Mouse (Mus musculus) spleen, embryonic (tissue): ENCODE data around the gene Gsg1.

Source experiments
- CTCF ChIA-PET: fragments of 350-600 bp; sonication (Branson Sonifier 250); formaldehyde crosslinking; loops from one replicate; lab custom pipeline; 2022; lab: Charles Lee

Gene Gsg1

DNA sequence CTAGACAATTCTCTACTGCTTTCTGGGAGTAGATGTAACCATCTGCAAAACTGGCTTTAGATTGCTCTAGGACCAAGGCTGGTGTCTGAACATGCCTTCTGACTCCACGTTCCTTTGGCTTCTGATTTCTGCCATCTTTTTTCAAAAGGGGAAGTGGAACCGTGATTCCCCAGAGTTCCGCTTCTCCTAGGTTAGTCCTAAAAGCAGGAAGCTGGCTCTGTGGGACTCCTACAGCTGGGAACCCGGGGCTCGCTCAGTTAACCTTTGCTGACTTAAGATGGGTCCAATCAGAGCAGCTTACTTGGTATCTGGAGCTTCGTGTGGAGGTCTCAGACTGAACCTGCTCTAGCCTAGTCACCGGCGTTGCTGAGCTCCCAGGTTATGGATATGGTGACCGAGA is 7.0 kb upstream of the Gsg1 start:
- CTCF ChIA-PET, result no interaction called here

DNA sequence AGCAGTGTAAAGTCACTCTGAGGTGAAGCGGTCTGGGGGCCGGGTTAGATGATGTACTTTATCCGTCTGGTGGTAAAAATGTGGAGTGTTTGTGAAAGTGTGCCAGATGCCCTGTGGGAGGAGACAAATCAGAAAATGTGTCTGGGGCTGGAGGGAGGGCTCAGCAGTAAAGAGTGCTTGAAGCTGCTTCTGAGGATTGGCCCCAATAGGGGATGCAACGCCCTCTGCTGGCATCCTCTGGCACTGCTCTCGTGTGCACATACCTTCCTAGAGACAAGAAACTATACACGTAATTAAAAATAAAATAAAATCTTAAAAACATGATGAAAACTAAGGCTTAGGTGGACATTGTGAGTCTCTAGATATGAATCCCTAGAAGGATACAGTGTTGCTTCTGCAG is 6.3 kb upstream of the Gsg1 start:
- CTCF ChIA-PET, result no interaction called here

DNA sequence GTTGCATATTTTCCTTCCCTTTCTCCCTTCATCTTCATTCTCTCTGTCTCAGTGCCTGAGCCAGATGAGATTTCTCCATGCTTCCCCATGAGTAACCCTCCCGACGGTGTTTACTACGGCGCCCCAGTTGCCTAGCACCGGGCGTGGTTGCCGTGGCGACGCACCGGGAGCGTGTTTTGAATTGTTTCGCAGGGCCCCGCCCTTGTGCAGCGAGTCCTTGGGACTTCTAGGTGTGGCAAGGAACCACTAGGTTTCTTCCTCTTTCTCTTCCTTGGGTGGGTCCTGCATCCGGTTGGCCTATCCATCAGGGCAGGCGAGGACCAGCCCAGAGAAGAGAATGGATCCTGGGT is 1.4 kb downstream of the Gsg1 start:
- CTCF ChIA-PET, result no interaction called here

DNA sequence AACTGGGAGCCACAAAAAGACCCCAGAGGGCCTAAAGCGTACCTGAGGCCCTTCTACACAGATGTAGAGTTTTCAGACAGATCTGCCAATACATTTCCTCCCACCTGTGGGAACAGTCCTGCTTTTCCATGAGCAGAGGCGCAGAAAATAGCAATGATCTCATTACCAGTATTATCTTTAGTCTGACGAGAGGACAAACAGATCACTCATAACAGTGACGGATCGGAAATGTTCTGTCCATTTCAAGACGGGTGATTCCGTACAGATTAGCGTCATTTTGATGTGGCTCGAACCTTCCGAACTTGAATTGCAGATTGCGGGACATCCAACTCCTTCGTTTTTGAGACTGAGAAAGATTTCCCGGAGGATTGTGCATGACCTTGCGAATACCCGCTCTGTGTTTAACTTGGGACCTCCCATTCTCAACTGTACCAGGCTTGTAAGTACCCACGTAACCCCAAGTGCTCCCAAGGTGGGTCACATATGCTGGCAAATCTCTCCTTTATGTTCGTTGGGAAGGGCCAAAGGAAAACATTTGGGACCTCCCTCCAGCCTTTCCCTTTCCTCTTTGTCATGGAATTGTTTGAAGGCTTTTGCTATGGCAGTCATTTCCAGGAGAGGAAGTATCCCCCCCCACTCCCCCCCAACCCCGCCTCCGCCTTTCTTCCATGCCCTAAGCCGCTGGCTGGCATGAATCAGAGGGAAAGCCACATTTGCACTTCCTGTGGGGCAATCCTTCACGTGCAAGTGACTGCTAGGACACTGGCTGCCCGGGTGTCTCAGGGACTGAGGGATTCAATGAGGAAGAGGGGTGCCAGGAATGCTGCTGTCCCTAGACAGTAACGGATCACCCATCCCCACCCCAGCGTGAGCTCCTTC is 2.1 kb downstream of the Gsg1 start:
- CTCF ChIA-PET, result no interaction called here

DNA sequence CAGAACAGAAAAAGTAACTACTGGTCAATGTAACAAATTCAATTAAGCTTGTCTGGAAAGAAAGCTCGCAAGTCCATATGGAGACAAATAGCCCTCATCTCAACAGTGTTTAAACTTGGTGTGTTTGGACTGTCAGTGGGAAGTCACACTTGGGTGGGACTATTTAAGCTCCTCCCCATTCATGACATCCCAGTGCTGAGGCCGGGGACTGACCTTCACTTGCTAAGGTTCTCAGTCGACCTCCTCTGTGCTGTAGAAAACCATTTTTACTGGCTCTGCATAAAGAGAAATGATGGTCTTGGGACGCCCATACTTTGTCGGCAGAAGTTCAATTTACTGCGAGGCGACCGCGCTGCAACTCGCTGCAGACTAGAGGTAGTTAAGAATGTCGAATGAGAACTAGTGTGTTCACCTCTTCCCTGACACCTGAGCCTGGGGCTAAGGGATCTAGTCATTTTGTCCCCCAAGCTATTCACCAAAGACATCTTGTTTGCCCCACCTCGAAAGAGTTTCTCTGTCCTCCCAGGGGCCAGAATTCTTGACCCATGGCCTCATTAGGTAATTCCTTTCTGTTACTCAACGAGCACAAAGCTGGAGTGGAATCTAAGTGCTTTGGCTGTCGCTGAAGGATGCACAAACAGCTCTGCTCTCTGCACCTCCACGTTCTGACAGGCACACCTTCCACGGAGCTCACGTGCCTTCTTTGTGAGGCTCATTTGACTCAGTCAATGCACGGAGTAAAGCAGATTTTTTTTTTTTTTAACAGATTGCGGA is 3.0 kb downstream of the Gsg1 start:
- CTCF ChIA-PET, result no interaction called here

DNA sequence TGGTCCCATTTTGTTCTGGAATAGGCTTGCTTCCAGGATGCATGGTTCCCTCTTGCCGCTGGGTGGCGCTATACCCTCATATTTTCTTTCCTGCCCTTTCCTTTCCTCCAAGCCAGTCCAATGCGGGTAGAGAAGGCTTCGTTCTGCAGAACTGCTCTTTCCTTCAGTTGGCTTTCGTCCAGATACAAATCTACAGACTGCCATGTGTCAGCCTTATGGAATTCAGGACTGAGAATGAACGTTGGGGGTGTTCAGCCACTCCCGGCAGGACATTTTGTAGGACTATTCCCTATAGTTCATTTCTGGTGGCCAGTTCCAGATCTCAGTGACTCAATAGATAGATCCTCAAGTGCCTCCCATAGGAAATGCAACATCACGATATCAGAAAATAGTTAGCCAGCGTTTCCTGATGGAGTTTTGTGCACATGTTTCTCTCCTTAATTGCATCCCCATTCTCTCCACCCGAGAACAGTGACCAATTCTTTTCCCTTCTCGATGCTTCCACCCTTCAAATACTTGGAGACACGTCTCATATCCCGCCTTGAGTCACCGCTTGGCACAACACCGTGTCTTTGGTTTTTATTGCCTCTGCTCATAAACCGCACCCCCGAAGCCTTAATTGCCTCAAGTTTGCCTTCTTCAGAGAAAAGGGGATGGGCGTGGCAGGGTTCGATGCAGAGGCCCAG is 4.2 kb downstream of the Gsg1 start:
- CTCF ChIA-PET, result interaction anchor here (0.7 kb wide), 2 partner anchors 39 to 1932 kb away, joined by 3 to 19 read pairs; no protein-coding TSS in a partner anchor

DNA sequence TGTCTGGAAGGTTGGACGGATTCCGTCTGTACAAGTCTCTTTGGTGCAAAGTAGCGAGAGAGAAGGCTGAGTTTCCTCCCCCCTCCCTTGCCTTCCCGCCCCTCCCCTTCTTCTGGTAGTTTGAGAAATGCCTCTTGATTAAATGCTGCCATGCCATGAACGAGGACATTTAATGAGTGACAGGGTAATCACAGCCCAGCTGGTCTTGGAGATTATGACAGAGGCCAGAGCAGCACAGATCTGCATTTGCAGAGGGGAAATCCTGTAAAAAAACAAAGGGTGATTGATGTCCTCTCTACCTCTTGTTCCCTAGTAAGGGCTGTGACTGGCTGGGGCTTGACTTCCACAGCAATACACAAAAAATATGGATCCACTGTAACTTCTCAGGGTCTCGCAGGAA is 6.3 kb downstream of the Gsg1 start:
- CTCF ChIA-PET, result no interaction called here

DNA sequence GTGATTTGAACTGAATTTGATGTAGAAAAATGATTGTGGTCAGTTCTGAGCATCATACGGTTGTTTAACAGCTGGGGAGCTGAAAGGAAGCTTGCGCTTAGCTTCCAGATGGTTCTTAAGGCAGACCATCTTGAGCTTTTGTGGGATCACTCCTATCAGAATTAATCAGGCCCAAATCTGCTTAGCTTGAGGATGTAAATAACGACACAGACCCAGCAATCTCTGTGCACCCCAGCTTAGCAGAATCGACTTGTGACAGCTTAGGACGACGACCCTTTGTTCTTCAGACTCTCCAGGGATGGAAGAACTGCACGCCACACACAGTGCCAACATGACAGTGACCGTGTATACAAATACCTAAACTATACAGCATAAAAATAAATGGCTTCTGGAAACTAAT is 8.6 kb downstream of the Gsg1 start:
- CTCF ChIA-PET, result no interaction called here

DNA sequence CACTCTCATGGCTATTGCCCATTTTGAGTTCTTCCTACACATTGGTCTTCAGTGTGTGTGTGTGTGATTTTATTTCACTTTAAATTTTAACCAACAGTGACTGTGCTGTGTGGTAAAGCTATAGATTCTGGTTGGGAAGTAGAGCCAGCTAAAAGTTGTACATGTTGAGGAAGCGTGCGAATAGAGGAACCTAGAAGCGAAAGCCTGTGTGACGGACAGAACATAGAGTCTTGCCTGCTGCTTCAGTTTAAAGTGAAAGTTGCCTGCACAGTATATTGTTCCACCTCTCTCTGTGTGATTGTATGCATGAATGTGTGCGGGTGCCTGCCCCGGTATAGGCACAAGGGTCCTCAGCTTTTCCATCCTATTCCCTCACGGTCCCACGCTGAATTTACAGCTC is 13.8 kb downstream of the Gsg1 start:
- CTCF ChIA-PET, result no interaction called here

DNA sequence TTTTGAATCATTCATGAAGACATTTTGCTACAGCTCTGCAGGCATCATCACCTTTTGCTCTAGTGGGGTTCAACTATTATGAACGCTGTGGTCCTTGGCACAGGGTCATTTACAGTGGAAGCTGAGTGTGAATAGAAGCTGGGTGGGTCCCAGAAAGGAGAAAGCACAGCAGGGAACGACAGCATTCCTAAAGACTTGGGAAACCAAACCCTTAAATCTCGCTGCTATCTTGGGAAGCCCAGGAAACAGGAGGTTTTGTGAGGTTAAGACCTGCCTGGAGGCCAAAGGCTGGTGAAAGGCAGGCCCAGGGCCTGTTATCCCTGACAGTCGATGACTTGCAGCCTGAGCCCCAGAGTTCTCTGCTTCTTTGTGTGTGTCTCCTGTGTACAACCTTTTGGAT is 15.9 kb downstream of the Gsg1 start:
- CTCF ChIA-PET, result no interaction called here

DNA sequence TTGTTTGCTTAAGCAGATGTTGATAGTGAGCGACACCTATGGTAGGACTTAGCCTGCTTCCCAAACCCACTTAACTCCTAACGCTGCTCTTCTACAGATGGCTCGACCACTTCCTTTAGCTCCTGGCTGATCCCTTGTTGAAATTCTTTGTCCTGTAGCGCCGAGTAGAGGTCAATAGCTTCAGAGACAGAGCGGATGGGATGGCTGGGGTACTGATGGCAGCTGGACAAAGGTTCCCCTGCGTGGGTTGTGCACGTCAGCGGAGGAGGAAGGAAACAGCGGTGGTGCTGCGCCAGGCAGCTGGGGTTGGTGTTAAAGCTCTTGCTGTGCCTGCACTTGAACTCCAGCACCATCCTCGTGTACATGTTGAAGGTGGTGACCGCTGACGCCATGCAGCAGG is 16.8 kb downstream of the Gsg1 start:
- CTCF ChIA-PET, result no interaction called here

DNA sequence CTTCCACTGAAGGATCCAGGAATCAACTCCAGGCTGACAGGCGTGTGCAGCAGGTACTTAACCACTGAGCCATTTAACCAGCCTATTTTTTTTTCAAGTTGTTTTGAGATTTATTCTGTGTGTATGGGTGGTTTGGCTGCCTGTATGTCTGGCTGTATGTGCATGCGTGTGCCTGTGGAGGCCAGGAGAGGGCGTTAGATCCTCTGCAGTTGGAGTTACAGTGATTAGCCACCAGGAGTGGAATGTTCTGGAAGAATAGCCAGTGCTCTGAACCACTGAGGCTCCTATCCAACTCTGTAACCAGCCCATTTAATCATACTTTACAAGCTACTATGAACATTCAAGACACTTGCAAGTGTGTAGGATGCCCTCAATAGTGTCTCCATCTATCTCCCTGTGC is 17.6 kb downstream of the Gsg1 start:
- CTCF ChIA-PET, result no interaction called here

DNA sequence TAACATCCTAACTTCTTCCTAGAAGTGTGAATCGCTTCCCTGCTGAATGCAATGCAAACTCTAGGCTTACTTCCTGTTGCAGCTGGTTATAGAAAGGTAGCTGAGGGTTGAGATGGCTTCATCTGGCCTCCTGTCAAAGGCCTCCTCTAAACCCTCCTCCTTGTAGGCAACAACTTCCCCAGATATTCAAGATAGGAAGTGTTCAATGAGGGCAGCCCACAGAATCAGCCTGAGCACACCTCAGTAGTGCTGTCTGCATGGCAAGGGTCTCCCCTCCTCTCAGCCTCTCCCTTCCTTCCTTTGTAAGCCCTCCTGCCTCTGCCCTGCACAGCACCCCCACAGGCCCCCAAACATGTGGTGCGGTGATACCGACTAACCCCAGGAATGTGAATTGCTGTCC is 18.4 kb downstream of the Gsg1 start:
- CTCF ChIA-PET, result no interaction called here

DNA sequence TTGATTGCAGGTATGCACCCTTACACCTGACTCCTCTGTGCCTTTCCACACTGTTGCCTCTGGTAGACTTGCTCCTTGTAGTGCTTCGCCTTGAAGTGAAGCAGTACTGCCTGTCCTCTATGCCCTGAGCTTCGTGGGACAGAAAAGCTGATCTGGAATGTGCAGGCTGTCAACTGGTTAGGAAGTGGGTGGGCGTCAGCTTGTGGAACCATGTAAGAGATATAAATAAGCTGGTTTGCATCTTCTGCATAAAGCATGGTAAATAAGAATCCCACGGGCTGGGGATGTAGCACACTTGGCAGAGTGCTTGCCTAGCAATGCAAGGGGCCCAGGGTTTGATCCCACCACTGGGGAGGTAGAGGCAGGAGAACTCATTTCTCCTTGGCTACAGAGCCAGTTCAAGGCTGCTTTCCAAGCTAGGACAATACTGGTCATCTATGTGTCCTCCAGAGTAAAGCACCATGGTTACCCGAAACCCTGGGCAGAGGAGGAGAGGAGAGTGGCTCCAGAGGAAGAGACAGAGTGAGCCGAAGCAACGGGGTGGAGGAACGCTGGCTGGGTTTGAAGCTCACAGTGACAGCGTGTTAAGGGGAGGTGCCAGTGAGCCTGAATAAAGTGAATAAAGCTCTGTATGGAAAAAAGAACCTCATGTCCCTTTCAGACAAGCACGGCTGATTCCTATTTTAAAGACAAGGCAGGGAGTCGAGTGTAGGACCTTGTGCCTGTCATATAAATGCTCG is 21.5 kb downstream of the Gsg1 start:
- CTCF ChIA-PET, result no interaction called here

DNA sequence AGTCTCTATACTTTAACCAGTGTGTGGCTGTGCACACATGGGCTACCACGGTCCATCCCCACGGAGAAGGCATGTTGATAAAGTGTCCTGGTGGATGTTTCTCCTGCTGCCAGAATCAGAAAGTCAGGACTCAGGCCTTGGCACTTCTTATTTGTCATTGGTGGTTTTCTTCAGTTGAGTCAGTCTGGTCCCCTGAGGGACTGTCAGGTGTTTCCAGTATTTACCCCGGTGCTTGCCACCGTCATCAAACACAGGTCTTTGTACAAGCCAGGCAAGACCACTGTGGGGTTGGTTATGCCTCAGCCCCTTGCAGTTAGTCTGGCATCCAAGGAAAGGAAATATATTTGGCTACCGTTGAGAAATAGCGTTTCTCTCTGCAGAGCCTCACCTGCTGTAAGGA is 23.6 kb downstream of the Gsg1 start:
- CTCF ChIA-PET, result no interaction called here

DNA sequence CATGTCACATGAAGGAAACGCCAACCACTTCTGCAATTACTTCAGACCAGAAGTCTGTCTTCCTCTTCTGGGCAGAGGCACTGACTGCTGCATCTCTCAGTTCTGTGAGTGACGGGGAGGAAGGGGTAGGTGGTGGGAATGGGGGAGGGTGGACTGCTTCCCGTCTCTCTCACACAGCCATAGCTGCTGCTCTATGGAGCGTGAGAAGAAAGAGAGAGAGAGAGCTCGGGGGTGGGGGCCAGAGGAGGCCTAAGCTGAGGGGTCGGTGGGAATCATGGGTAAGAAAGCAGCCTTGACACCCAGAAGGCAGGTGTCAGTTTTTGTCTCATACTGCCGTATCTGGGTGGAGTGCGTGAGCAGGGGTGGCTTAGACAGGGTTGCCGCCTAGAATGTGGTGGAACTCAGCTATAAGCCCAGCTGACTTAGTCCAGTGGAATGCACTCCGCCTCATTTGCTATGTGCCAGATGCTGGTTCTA is 25.6 kb downstream of the Gsg1 start:
- CTCF ChIA-PET, result interaction anchor here (0.5 kb wide), 1 partner anchor 15 kb away, joined by 6 read pairs; no protein-coding TSS in a partner anchor

DNA sequence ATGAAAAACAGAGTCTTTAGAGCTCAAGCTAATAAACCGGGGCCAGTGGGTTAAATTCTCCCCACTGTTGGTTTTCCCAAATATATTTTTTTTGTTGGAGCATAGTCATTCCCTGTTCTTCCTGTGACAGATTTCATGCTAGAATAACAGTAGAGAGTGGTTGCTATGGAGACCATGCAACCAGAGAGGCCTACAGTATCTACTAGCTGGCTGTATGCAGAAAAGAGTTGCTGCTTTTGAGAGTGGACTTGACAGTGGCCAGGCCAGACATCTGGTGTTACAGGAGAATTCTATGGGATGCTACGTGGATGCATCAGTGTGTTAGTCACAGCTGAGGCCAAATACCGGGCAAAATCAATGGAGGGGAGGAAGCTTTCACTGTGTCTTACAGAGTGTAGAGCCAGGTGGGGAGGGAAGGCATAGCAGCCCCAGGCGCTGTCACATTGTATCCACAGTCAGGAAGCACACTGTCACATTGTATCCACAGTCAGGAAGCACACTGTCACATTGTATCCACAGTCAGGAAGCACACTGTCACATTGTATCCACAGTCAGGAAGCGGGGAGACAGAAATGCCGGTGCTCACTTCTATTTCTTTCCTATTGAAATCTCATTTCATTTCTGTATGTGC is 30.2 kb downstream of the Gsg1 start:
- CTCF ChIA-PET, result no interaction called here

DNA sequence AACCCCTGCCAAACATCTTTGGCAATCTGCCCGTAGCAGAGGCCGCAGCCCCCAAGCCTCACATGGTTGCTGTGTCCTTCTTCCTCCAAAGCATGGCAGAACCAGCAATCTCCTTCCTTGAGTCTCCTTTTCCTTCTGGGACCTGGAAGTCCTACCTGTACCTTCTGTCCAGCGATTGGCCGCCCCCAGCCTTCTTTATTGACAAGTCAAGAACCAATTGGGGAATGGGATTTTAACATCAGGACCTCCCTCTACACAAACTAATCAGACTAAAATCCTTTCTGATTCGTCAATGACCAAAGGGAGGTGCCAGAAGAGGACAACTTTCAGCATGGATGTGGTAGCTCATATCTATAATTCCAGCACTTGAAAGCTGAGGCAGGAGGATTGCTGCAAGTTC is 34.2 kb downstream of the Gsg1 start:
- CTCF ChIA-PET, result no interaction called here

DNA sequence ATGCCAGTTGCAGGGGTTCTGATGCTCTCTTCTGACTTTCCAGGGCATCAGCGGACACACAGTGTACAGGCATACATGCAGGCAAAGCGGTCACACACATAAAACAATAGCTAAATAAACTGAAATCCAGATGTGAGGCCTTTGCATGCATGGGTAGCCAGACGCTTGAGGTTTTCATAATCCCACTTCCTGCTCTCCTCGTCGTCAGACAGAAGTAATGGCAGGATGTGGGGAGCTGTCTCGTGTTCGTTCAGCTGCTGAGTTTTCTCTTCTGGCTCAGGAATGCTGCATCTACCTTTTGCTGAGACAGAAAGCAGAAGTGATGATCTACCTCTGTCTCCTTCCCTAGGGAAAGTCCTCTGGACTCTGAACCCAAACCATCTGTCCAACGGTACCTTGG is 35.8 kb downstream of the Gsg1 start:
- CTCF ChIA-PET, result no interaction called here

DNA sequence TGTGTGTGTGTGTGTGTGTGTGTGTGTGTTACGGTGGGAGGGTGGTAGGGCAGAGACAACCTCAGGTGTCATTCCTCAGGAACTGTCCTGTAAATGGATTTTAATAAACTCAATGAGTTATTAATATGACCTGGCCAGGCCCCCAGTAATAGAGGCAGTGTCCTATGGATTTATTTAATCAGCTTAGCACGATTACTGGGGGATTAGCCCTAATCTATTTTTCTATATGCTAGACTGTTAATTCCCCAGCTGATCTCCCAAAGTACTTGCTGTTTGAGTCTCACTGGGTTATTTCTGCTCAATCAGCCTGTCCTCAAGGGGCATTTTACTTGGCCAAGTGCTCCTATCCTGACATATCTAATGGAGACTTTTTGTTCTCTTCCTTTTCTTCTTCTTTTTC is 41.5 kb downstream of the Gsg1 start:
- CTCF ChIA-PET, result interaction anchor here (0.6 kb wide), 1 partner anchor 30 kb away, joined by 3 read pairs; no protein-coding TSS in a partner anchor

DNA sequence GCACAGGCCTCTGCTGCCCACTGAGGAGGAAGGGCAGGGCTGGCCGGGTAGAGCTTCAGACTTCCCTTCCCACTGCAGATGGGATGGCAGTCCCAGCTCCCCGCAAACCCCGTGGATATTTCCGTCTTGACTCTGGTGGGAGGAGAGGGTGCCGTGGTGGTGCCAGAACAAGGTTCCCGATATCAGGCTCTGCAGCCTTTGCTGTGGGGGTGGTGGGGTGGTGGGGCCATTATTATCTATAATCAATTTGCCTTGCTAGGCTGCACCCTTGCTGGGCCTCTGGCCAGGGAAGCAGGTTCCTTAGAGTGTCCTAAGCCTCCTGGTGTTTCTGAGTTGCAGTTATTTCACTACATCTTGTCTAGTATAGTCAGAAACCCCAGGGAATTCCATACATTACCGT is 43.0 kb downstream of the Gsg1 start:
- CTCF ChIA-PET, result no interaction called here
